Mouse (Mus musculus) hindbrain, postnatal 0 days (tissue): ENCODE results near the gene Cd209g. TPM values are rescaled to one million over a fixed set of nuclear protein-coding genes. Genes with fewer than 3 reads are reported as not detected.
"Not testable (repeated sequence)": the region's sequence is repeated elsewhere in the genome, so short reads cannot be mapped to it uniquely, and the experiment has no call there.

Experiments used
- ATAC-seq: fragments of 200-750 bp; cut with Nextera tagmentation; 2 replicates; pipeline ENCODE4 v1.8.0; 2017; ENCODE audit warnings: mild to moderate bottlenecking, moderate TSS enrichment, moderate library complexity
- DNase-seq: peaks from one replicate; pipeline ENCODE4 v3.0.0-alpha.2; 2015; ENCODE audit warnings: low spot score
- H3K27ac ChIP-seq: fragments of 300-500 bp; sonication (generic); 2 replicates; pipeline ENCODE4 v1.5.1; 2014; ENCODE audit warnings: mild to moderate bottlenecking
- H3K27me3 ChIP-seq: fragments of 300-500 bp; sonication (generic); 2 replicates; pipeline ENCODE4 v1.6.1; 2014; ENCODE audit warnings: low read length, mixed read lengths; ENCODE audit not compliant: insufficient read depth
- H3K36me3 ChIP-seq: fragments of 300-500 bp; sonication (generic); 2 replicates; pipeline ENCODE4 v1.6.1; 2014; ENCODE audit warnings: low read length, mixed read lengths; ENCODE audit not compliant: insufficient read depth
- H3K4me1 ChIP-seq: fragments of 300-500 bp; sonication (generic); 2 replicates; pipeline ENCODE4 v1.6.1; 2014; ENCODE audit warnings: antibody characterized with exemption, low read length, mixed read lengths; ENCODE audit not compliant: insufficient read depth
- H3K4me2 ChIP-seq: fragments of 300-500 bp; sonication (generic); 2 replicates; pipeline ENCODE4 v1.6.1; 2014; ENCODE audit warnings: low read depth, mild to moderate bottlenecking, low read length, moderate library complexity, mixed read lengths
- H3K4me3 ChIP-seq: fragments of 300-500 bp; sonication (generic); 2 replicates; pipeline ENCODE4 v1.5.1; 2014; ENCODE audit warnings: low read length
- H3K9ac ChIP-seq: fragments of 300-500 bp; sonication (generic); replicated peaks from 2 replicates; pipeline ENCODE4 v1.6.1; 2014; ENCODE audit warnings: mild to moderate bottlenecking, low read length, moderate library complexity, mixed read lengths
- H3K9me3 ChIP-seq: fragments of 300-500 bp; sonication (generic); 2 replicates; pipeline ENCODE4 v1.6.1; 2016; ENCODE audit warnings: low read length, mixed read lengths
- CTCF ChIP-seq: IDR thresholded peaks from 2 replicates; pipeline ENCODE4 v1.5.1; 2016; ENCODE audit warnings: antibody characterized with exemption, control low read depth, low read depth
- WGBS: fragments of 180-500 bp; shearing (Covaris S2); extraction: QIAGEN DNeasy Blood & Tissue Kit; methylation state at CpG from one replicate; pipeline ENCODE4 v1.1.7; 2014; 5-methylcytosine and 5-hydroxymethylcytosine counted together
- polyA plus RNA-seq: library from polyadenylated mRNA; unstranded; fragments of >200 nt; fragmentation: Nextera tagmentation; extraction: Ambion mirVana; gene quantifications from 2 replicates; pipeline ENCODE4 v1.2.1, GENCODE M21; 2015
- total RNA-seq: library from RNA; depleted of rRNA; stranded (reverse); fragments of >200 nt; gene quantifications from 2 replicates; pipeline ENCODE4 v1.2.3, GENCODE M21; 2014; rRNA removed

Cd209g gene
- total RNA-seq (not detected in 2 replicates), polyA plus RNA-seq (0.04 and 0.19 TPM in 2 replicates)

DNA sequence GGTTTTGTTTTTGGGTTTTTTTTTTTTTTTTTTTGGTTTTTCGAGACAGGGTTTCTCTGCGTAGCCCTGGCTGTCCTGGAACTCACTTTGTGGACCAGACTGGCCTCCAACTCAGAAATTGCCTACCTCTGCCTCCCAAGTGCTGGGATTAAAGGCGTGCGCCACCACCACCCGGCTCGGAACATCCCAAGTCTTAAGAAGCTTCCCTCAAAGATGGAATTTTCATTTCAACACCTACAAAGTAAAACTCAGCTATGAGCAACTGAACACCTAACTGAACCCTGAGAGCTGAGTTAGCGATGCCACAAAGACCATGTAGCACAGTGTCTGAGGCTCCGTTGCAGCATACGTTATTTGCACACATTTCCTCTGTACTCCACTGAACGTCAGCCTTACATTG is at the start of gene Cd209g:
Cd209g (plus strand) TSS at position 301 of the 400 bp plus-strand sequence.
- no peak within 1 kb of the TSS for H3K27ac ChIP-seq
- no peak within 1 kb of the TSS for H3K4me2 ChIP-seq
- DNase-seq (no peak), ATAC-seq (no peak)
- no peaks in the 10 kb centered on the region for H3K36me3 ChIP-seq
- WGBS, result 94% methylated on average over 10 of the region's 10 CpGs
- no peaks in the 10 kb centered on the region for H3K27me3 ChIP-seq
- TF ChIP-seq CTCF, result no peak
- no peak within 1 kb of the TSS for H3K9ac ChIP-seq
- no peak within 1 kb of the TSS for H3K4me3 ChIP-seq
- H3K4me1 ChIP-seq, result no peaks in the 10 kb centered on the region
- H3K9me3 ChIP-seq, result no peaks in the 10 kb centered on the region

DNA sequence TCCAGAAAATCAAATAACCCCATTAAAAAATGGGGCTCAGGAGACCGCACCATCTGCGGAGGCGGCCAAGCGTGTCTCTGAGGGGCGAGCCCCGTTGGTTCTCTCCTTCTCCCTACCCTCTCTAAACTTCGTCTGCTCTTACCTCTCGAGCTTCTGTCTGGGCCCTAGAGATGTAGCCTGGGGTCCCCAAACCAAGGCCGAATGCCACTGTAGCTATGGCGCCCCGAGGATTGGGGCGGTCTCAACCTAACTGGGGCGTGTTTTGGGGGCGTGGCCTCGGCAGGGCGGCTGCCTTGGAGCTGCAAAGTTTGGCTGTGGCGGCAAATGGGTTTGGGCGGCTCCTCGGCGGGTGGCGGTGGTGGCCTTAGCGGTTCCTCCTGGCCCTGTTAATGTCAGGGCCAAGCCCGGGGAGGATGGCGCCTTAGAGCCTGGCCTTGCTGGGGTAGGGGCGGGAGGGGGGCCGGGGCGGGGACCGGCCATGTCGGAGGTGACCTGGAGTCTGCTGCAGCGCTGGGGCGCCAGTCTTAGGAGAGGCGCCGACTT is 46.6 kb upstream of the Cd209g start:
- not testable (repeated sequence) for H3K9ac ChIP-seq

DNA sequence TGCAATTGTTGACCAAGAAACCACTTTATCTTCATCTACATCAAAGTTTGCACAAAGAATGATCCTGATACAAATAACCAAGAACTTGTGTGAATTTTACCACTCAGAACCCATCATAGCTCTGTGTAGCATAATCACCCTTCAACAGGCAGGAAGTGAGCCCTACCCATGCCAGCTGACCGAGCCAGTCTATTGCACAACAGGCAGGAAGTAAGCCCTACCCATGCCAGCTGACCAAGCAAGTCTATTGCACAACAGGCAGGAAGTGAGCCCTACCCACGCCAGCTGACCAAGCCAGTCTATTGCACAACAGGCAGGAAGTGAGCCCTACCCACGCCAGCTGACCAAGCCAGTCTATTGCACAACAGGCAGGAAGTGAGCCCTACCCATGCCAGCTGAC is 45.4 kb upstream of the Cd209g start:
- H3K9me3 ChIP-seq, H3K4me2 ChIP-seq, DNase-seq, H3K4me1 ChIP-seq, H3K9ac ChIP-seq, H3K27ac ChIP-seq, ATAC-seq, H3K4me3 ChIP-seq, H3K36me3 ChIP-seq, H3K27me3 ChIP-seq: not testable (repeated sequence)
- 85% methylated on average over 3 of the region's 3 CpGs for WGBS

More for the DNA sequence above, 46.6 kb upstream of the Cd209g start:
- H3K4me2 ChIP-seq, H3K4me1 ChIP-seq, H3K27ac ChIP-seq, H3K36me3 ChIP-seq, DNase-seq, ATAC-seq, H3K27me3 ChIP-seq, H3K9me3 ChIP-seq, H3K4me3 ChIP-seq: not testable (repeated sequence)
- WGBS, result 42% methylated on average over 33 of the region's 33 CpGs

DNA sequence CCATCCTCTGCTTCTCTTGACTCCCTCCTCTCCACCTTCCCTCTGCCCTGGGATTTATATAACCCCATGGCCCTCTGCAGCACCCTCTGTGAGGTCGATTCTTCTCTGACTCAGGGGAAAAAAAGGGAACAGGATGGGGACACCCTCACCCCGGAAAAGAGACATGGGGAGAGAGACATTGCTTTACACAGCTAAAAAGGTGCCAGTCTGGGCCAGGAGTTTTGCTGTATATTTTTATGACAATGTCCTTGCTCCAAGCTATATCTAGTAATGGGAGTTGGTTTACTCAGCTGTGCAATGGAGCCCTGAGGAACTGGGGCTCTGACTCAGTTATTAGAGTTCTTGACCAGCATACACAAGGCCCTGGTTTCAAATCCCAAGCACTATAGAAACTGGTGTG is 28.2 kb upstream of the Cd209g start, which contains the start of gene Cd209f:
Cd209f (minus strand) TSS at position 101 of the 400 bp plus-strand sequence.
- H3K27ac ChIP-seq, H3K27me3 ChIP-seq, H3K4me1 ChIP-seq, H3K4me2 ChIP-seq, H3K36me3 ChIP-seq, DNase-seq, H3K9ac ChIP-seq, H3K9me3 ChIP-seq, H3K4me3 ChIP-seq, ATAC-seq: not testable (repeated sequence)
- WGBS, result 78% methylated on average over 1 of the region's 2 CpGs

DNA sequence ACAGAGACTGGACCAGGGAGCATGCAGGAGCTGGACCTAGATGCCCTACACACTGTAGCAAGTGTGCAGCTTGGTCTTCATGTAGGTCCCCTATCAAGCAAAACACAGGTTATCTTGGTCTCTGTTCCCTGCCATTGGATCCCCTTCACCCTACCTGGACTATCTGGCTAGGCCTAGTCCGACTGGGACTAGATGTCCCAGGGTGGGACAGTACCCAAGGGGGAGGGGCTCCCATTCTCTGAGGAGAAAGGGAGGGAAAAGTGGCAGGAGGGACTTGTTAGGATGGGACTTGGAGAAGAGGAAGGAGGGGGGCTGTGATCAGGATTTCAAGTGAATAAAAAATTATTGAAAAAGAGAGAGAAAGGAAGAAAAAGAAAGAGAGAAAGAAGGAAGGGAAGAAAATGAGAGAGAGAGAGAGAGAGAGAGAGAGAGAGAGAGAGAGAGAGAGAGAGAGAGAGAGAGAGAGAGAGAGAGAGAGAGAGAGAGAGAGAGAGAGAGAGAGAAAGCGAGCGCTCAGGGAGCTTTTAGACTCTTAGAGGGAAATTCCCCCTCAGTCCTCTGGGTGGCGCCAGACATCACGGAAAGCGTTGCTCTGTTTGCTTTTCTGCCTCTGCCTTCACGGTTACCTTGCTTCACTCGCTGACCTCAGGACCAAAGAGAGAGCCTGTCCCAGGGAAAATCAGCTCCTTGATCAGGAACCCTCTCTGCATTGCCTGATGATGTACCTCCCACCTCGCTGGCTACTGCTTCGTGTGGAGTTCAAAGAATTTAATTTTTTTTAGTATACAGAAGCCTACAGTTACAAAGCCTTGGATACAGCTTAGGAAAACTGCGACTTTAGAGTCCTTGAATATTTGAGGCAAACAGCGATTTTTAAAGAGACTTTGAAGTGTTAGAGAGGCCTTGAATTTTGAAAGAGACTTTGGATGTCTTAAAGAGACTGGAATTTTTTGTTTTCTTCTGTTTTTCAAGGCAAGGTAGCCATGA is 6.1 kb downstream of the Cd209g start:
- peak overlapping the region; percentile 30; the same call in 1 of the 2 replicates for H3K4me2 ChIP-seq
- peak; percentile 71 for ATAC-seq

DNA sequence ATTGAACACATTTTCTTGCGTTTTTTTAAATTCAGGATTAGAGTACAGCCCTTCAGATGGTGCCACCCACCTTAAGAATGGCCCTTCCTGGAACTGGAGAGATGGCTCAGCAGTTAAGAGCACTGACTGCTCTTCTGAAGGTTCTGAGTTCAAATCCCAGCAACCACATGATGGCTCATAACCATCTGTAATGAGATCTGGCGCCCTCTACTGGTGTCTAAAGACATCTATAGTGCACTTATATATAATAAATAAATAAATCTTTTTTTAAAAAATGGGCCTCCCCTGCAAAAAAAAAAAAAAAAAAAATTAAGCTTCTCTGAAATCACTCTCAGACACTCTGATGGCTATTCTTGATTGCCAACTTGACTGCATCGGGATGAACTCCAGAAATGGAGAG is 7.8 kb downstream of the Cd209g start:
- no peak for ATAC-seq
- H3K27ac ChIP-seq, result no peak overlapping the region
- no peak overlapping the region for H3K4me2 ChIP-seq
- 0 out of 2 replicates have a peak, but pooled peaks have one; percentile 3 for TF ChIP-seq CTCF
- DNase-seq, result peak; percentile 35
- H3K9ac ChIP-seq, result no peak overlapping the region
- no peak overlapping the region for H3K4me3 ChIP-seq
- H3K9me3 ChIP-seq, result no peaks in the 10 kb centered on the region
- WGBS, result 59% methylated on average over 3 of the region's 3 CpGs
- no peaks in the 10 kb centered on the region for H3K4me1 ChIP-seq
- H3K36me3 ChIP-seq, result no peaks in the 10 kb centered on the region
- no peaks in the 10 kb centered on the region for H3K27me3 ChIP-seq

More for the DNA sequence above, 6.1 kb downstream of the Cd209g start:
- H3K9ac ChIP-seq, result no peak overlapping the region
- peak; percentile 86 for TF ChIP-seq CTCF
- no peaks in the 10 kb centered on the region for H3K27me3 ChIP-seq
- DNase-seq, result peak; percentile 91
- no peak overlapping the region for H3K4me3 ChIP-seq
- WGBS, result 11% methylated on average over 12 of the region's 12 CpGs
- H3K36me3 ChIP-seq, result no peaks in the 10 kb centered on the region
- no peaks in the 10 kb centered on the region for H3K9me3 ChIP-seq
- no peaks in the 10 kb centered on the region for H3K4me1 ChIP-seq
- no peak overlapping the region for H3K27ac ChIP-seq
